Comparison of ENCODE assay signal across 21 mouse cellular contexts in genomic region chr6:144319717-144320116, GRCm38 (mm10).
DNase-seq lines count a peak whose midpoint lies in the region.
"Had no signal": no experiment of that assay in that cellular context is flagged by ENCODE, and none has a peak within 500 bp of the region (broad histone marks: within the 10 kb centered on the region; RNA-seq: fewer than 3 reads in every experiment).

No protein-coding gene starts in this region.

- WGBS in limb, embryonic 10.5 days: 72% methylated on average over 6 of the region's 6 CpGs

- H3K36me3 ChIP-seq in limb, embryonic 10.5 days: no peaks in the 10 kb centered on the region
- H3K36me3 ChIP-seq: embryonic facial prominence, embryonic 15.5 days; forebrain, embryonic 10.5 days; G1E; heart, embryonic 10.5 days; hindbrain, embryonic 10.5 days had no signal

- H3K4me1 ChIP-seq in limb, embryonic 10.5 days: peaks cover 19% of the 10 kb centered on the region
- H3K4me1 ChIP-seq: embryonic facial prominence, embryonic 15.5 days had no signal

- H3K27me3 ChIP-seq in limb, embryonic 10.5 days (ENCODE audit: low read depth, poor library complexity, severe bottlenecking): peaks cover 11% of the 10 kb centered on the region; the same call in 1 of the 2 replicates
- H3K27me3 ChIP-seq: embryonic facial prominence, embryonic 15.5 days had no signal

- DNase-seq in cerebellum, postnatal 36 days: peak; percentile 19 to 35
- DNase-seq in cerebellum, adult 18-20 months: no peak
- peak; percentile 5 for DNase-seq in thymus, postnatal 14 days
- DNase-seq in thymus, postnatal 25 days: no peak
- peak; percentile 19 for DNase-seq in ZHBTc4 (ENCODE audit: low read depth, low spot score)
- peak; percentile 41 for DNase-seq in limb, embryonic 10.5 days (ENCODE audit: low spot score)
- DNase-seq in kidney, adult 8-10 months: no peak
- no peak for DNase-seq in ovary, postnatal 36 days (ENCODE audit: low spot score)
- DNase-seq: adrenal gland, adult 2 months; adrenal gland, postnatal 25 days; cerebellum, adult 9-10 months; gastrocnemius, postnatal 36 days; heart, adult 18-20 months; heart, postnatal 10 days had no signal

- H3K27ac ChIP-seq in limb, embryonic 10.5 days: no peak overlapping the region
- H3K27ac ChIP-seq: embryonic facial prominence, embryonic 15.5 days; forebrain, embryonic 10.5 days; heart, embryonic 10.5 days; hindbrain, embryonic 10.5 days; hindbrain, embryonic 14.5 days had no signal

- H3K4me3 ChIP-seq in limb, embryonic 10.5 days: no peak overlapping the region
- H3K4me3 ChIP-seq: embryonic facial prominence, embryonic 15.5 days; erythroblast, embryonic 14.5 days; forebrain, embryonic 10.5 days; heart, embryonic 10.5 days; hindbrain, embryonic 10.5 days had no signal

- no peaks in the 10 kb centered on the region for H3K9me3 ChIP-seq in limb, embryonic 10.5 days (replicated peaks)
- H3K9me3 ChIP-seq: embryonic facial prominence, embryonic 15.5 days; heart, embryonic 10.5 days; hindbrain, embryonic 10.5 days had no signal

Comparison
In these comparisons a context has a peak if more than half of its experiments do, and no peak if none do; other contexts are left out.
1. DNase-seq: peak in cerebellum, postnatal 36 days (2 of 2), thymus, postnatal 14 days (single experiment), ZHBTc4 (single experiment) and limb, embryonic 10.5 days (single experiment); none in cerebellum, adult 18-20 months (0 of 2), thymus, postnatal 25 days (single experiment), kidney, adult 8-10 months (0 of 2) and ovary, postnatal 36 days (single experiment).